Mouse (Mus musculus): ENCODE data around the gene Grhpr.
"Not testable (repeated sequence)": the region's sequence is repeated elsewhere in the genome, so short reads cannot be mapped to it uniquely, and the experiment has no call there.

Grhpr gene

GRCm38 (mm10) chr4:45018452-45018980 is 37.3 kb downstream of the Grhpr start, which contains the start of gene Polr1e:
Gene Polr1e, plus strand, starts transcription at chr4:45018583.
- DNase-seq (ENCODE audit: low read depth, low spot score): peak; percentile 94
- H3K36me3 ChIP-seq (ENCODE audit: control insufficient read depth, insufficient read depth, low read length, poor library complexity, severe bottlenecking): peaks cover 5% of the 10 kb centered on the region; the same call in 1 of the 2 replicates
- H3K27me3 ChIP-seq (ENCODE audit: control insufficient read depth, insufficient read depth, low read length, poor library complexity, severe bottlenecking): no peaks in the 10 kb centered on the region

- H3K36me3 ChIP-seq (ENCODE audit: control insufficient read depth, insufficient read depth, low read length, poor library complexity, severe bottlenecking): peaks cover 5% of the 10 kb centered on the region; the same call in 1 of the 2 replicates
Observed at GRCm38 (mm10) chr4:45019009-45019408, 37.8 kb downstream of the Grhpr start.

GRCm38 (mm10) chr4:45026459-45026858 is 45.3 kb downstream of the Grhpr start:
- DNase-seq (ENCODE audit: low read depth, low spot score): no peak
- H3K36me3 ChIP-seq (ENCODE audit: control insufficient read depth, insufficient read depth, low read length, poor library complexity, severe bottlenecking): peaks cover 7% of the 10 kb centered on the region; the same call in 1 of the 2 replicates
- no peaks in the 10 kb centered on the region for H3K27me3 ChIP-seq (ENCODE audit: control insufficient read depth, insufficient read depth, low read length, poor library complexity, severe bottlenecking)

More at GRCm38 (mm10) chr4:45019009-45019408, 37.8 kb downstream of the Grhpr start:
- peak; percentile 10 for DNase-seq (ENCODE audit: low read depth, low spot score)
- no peaks in the 10 kb centered on the region for H3K27me3 ChIP-seq (ENCODE audit: control insufficient read depth, insufficient read depth, low read length, poor library complexity, severe bottlenecking)

- Histone ChIP-seq H3K36me3 (ENCODE audit: control insufficient read depth, insufficient read depth, low read length, poor library complexity, severe bottlenecking) (no peaks in the 10 kb centered on the region), H3K27me3 (ENCODE audit: control insufficient read depth, insufficient read depth, low read length, poor library complexity, severe bottlenecking) (no peaks in the 10 kb centered on the region)
- no peak for DNase-seq (ENCODE audit: low read depth, low spot score)
Observed at GRCm38 (mm10) chr4:45032586-45032985, 51.4 kb downstream of the Grhpr start.

GRCm38 (mm10) chr4:45034693-45035628 is 53.8 kb downstream of the Grhpr start:
- no peak for DNase-seq (ENCODE audit: low read depth, low spot score)
- Histone ChIP-seq H3K27me3 (ENCODE audit: control insufficient read depth, insufficient read depth, low read length, poor library complexity, severe bottlenecking) (no peaks in the 10 kb centered on the region), H3K36me3 (ENCODE audit: control insufficient read depth, insufficient read depth, low read length, poor library complexity, severe bottlenecking) (no peaks in the 10 kb centered on the region)

- no peak for DNase-seq (ENCODE audit: low read depth, low spot score)
- Histone ChIP-seq H3K27me3 (ENCODE audit: control insufficient read depth, insufficient read depth, low read length, poor library complexity, severe bottlenecking) (no peaks in the 10 kb centered on the region), H3K36me3 (ENCODE audit: control insufficient read depth, insufficient read depth, low read length, poor library complexity, severe bottlenecking) (no peaks in the 10 kb centered on the region)
Observed at GRCm38 (mm10) chr4:45036048-45036447, 54.9 kb downstream of the Grhpr start.

- no peaks in the 10 kb centered on the region for H3K36me3 ChIP-seq (ENCODE audit: control insufficient read depth, insufficient read depth, low read length, poor library complexity, severe bottlenecking)
- H3K27me3 ChIP-seq (ENCODE audit: control insufficient read depth, insufficient read depth, low read length, poor library complexity, severe bottlenecking): no peaks in the 10 kb centered on the region
- no peak for DNase-seq (ENCODE audit: low read depth, low spot score)
Observed at GRCm38 (mm10) chr4:45036571-45036970, 55.4 kb downstream of the Grhpr start.

- DNase-seq (ENCODE audit: low read depth, low spot score): no peak
- Histone ChIP-seq H3K27me3 (ENCODE audit: control insufficient read depth, insufficient read depth, low read length, poor library complexity, severe bottlenecking) (no peaks in the 10 kb centered on the region), H3K36me3 (ENCODE audit: control insufficient read depth, insufficient read depth, low read length, poor library complexity, severe bottlenecking) (no peaks in the 10 kb centered on the region)
Observed at GRCm38 (mm10) chr4:45037455-45038410, 56.5 kb downstream of the Grhpr start.

GRCm38 (mm10) chr4:45038879-45039278 is 57.7 kb downstream of the Grhpr start:
- H3K36me3 ChIP-seq (ENCODE audit: control insufficient read depth, insufficient read depth, low read length, poor library complexity, severe bottlenecking); H3K27me3 ChIP-seq (ENCODE audit: control insufficient read depth, insufficient read depth, low read length, poor library complexity, severe bottlenecking): not testable (repeated sequence)
- DNase-seq (ENCODE audit: low read depth, low spot score): peak; percentile 60

- H3K27me3 ChIP-seq (ENCODE audit: control insufficient read depth, insufficient read depth, low read length, poor library complexity, severe bottlenecking); H3K36me3 ChIP-seq (ENCODE audit: control insufficient read depth, insufficient read depth, low read length, poor library complexity, severe bottlenecking); DNase-seq (ENCODE audit: low read depth, low spot score): not testable (repeated sequence)
Observed at GRCm38 (mm10) chr4:45039546-45039945, 58.4 kb downstream of the Grhpr start.
